Mouse (Mus musculus): Measurements from ENCODE around the gene Egln3.

- no peak for TF ChIP-seq CTCF (IDR thresholded peaks at IDR 0.05; ENCODE audit: low read depth)
- TF ChIP-seq EP300 (IDR thresholded peaks at IDR 0.05; ENCODE audit: low read depth): no peak
Measured at GRCm38 (mm10) chr12:54191181-54191580, 12.5 kb downstream of the Egln3 start.
